Mouse (Mus musculus) intestine, embryonic 15.5 days (tissue): ENCODE measurements at regions not wholly inside any gene's neighbourhood (a gene's known extent, or its start where the extent isn't known, plus 50 kb on each side); places are given as distances from the start of the nearest gene placed in this dataset.

Source experiments
- ATAC-seq: fragments of 200-750 bp; cut with Nextera tagmentation; 2 replicates; pipeline ENCODE4 v1.8.0; 2017; ENCODE audit warnings: moderate TSS enrichment, moderate library complexity
- H3K27ac ChIP-seq: fragments of 300-500 bp; sonication (generic); 2 replicates; pipeline ENCODE4 v1.5.1; 2015; ENCODE audit warnings: mild to moderate bottlenecking, inconsistent platforms
- H3K27me3 ChIP-seq: fragments of 300-500 bp; sonication (generic); replicated peaks from 2 replicates; pipeline ENCODE4 v1.6.1; 2015; ENCODE audit warnings: inconsistent platforms
- H3K36me3 ChIP-seq: fragments of 300-500 bp; sonication (generic); 2 replicates; pipeline ENCODE4 v1.6.1; 2015; ENCODE audit warnings: inconsistent platforms
- H3K4me1 ChIP-seq: fragments of 300-500 bp; sonication (generic); replicated peaks from 2 replicates; pipeline ENCODE4 v1.6.1; 2015; ENCODE audit warnings: inconsistent platforms
- H3K4me2 ChIP-seq: fragments of 300-500 bp; sonication (generic); replicated peaks from 2 replicates; pipeline ENCODE4 v1.6.1; 2015; ENCODE audit warnings: mild to moderate bottlenecking, inconsistent platforms
- H3K4me3 ChIP-seq: fragments of 300-500 bp; sonication (generic); replicated peaks from 2 replicates; pipeline ENCODE4 v1.5.1; 2015; ENCODE audit warnings: inconsistent platforms
- H3K9ac ChIP-seq: fragments of 300-500 bp; sonication (generic); 2 replicates; pipeline ENCODE4 v1.6.1; 2015; ENCODE audit warnings: inconsistent platforms
- H3K9me3 ChIP-seq: fragments of 300-500 bp; sonication (generic); 2 replicates; pipeline ENCODE4 v1.6.1; 2016; ENCODE audit warnings: inconsistent platforms
- WGBS: fragments of 180-500 bp; shearing (Covaris S2); methylation state at CpG from one replicate; pipeline ENCODE4 v1.1.7; 2015; 5-methylcytosine and 5-hydroxymethylcytosine counted together

DNA sequence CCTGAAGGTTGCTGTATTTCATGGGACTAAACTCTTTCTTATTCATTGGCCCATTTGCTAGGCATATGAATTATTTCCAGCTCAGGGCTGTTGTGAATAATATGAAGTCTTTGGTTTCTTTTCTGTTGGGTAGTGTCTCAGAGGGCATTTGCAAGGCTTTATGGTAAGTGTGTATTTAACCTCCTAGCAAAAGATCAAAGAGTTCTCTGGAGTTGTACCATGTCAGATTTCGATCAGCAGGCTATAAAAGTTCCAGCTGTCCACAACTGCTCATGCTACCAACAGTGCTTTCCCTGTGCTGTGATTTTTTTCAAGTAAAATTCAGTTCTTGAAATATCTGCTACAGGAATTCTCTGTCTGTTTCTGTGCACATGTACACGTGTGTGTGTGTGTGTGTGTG is 165.5 kb upstream of the Zc3h12c start:
- Histone ChIP-seq H3K4me1 (no peaks in the 10 kb centered on the region), H3K36me3 (no peaks in the 10 kb centered on the region), H3K27me3 (no peaks in the 10 kb centered on the region), H3K4me2 (no peak overlapping the region), H3K9ac (no peak overlapping the region), H3K4me3 (no peak overlapping the region), H3K9me3 (no peaks in the 10 kb centered on the region), H3K27ac (no peak overlapping the region)
- ATAC-seq = no peak
- WGBS = 49% methylated on average over 2 of the region's 2 CpGs

DNA sequence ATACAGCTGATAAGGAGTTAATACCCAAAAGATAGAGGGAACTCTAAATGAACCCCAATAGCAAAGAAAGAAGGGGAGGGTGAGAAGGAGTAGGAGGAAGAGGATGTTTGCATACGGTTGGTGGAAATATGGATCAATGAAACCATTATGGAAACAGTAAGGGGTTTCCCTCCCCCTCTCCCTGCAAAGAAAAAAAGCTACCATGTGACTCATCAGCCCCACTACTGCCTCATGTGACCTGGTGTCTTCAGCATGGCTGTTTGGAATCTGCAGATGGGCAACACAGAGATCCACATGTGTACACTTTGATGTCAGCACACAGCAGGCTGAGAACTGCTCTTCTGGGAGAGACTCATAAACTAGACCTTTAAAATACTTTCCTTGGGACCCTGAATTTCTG is 163.4 kb upstream of the Zc3h12c start:
- WGBS = 53% methylated on average over 1 of the region's 1 CpGs
- H3K4me2 ChIP-seq = no peak overlapping the region

DNA sequence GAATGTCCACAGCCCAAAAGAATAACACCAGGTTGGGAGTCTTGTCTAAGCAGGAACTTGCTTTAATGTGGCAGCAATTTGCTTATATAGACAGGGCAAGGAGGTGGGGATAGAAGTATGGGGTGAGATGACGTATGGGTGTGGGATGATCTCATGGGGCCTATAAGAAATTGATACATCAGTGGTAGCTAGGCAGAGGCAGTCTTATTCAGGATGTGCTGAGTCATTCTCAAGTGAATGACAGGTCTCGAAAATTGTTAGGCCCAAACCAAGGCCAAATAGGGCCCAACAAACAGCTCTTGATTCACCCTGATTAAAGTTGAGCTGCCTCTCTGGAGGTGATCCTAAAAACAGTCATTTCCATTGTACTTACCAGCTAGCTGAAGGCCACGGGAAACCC is 162.3 kb upstream of the Zc3h12c start:
- no peak for ATAC-seq
- Histone ChIP-seq H3K4me2 (no peak overlapping the region), H3K9me3 (no peaks in the 10 kb centered on the region), H3K27me3 (no peaks in the 10 kb centered on the region), H3K36me3 (no peaks in the 10 kb centered on the region), H3K27ac (no peak overlapping the region), H3K9ac (no peak overlapping the region), H3K4me3 (no peak overlapping the region), H3K4me1 (no peaks in the 10 kb centered on the region)
- 77% methylated on average over 3 of the region's 3 CpGs for WGBS

More for the DNA sequence above, 163.4 kb upstream of the Zc3h12c start:
- Histone ChIP-seq H3K4me3 (no peak overlapping the region), H3K36me3 (no peaks in the 10 kb centered on the region), H3K9me3 (no peaks in the 10 kb centered on the region), H3K4me1 (no peaks in the 10 kb centered on the region), H3K27ac (no peak overlapping the region), H3K27me3 (no peaks in the 10 kb centered on the region), H3K9ac (no peak overlapping the region)
- ATAC-seq = no peak

DNA sequence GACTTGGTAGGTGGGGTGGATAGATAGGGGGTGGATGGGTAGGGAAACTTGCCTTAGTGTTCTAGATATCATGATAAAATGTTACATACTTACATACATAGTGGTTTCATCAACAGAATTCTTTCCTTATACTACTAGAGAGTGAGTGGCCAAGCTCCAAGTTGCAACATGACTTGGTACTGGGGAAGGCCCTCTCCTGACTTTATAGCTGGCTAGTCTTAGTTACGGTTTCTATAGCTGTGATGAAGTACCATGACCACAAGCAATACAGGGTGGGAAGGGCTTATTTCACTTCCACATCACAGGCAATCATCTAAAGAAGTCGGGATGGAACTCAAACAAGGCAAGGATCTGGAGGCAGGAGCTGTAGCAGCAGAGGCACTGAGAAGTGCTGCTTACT is 156.0 kb upstream of the Zc3h12c start:
- WGBS = 82% methylated on average over 2 of the region's 2 CpGs
- ATAC-seq = no peak
- H3K36me3 ChIP-seq = no peaks in the 10 kb centered on the region

GRCm38 (mm10) chr9:52323757-52324156 is 155.4 kb upstream of the Zc3h12c start:
- Histone ChIP-seq H3K9ac (no peak overlapping the region), H3K27me3 (no peaks in the 10 kb centered on the region), H3K4me3 (no peak overlapping the region), H3K36me3 (no peaks in the 10 kb centered on the region), H3K4me1 (no peaks in the 10 kb centered on the region), H3K27ac (no peak overlapping the region), H3K4me2 (no peak overlapping the region), H3K9me3 (no peaks in the 10 kb centered on the region)
- no peak for ATAC-seq
- 85% methylated on average over 1 of the region's 1 CpGs for WGBS

More for the DNA sequence above, 156.0 kb upstream of the Zc3h12c start:
- no peaks in the 10 kb centered on the region for H3K9me3 ChIP-seq
- no peak overlapping the region for H3K4me3 ChIP-seq
- no peaks in the 10 kb centered on the region for H3K27me3 ChIP-seq
- no peaks in the 10 kb centered on the region for H3K4me1 ChIP-seq
- H3K27ac ChIP-seq = no peak overlapping the region
- no peak overlapping the region for H3K9ac ChIP-seq
- no peak overlapping the region for H3K4me2 ChIP-seq

- WGBS = 81% methylated on average over 6 of the region's 6 CpGs
- H3K4me2 ChIP-seq = no peak overlapping the region
- H3K4me3 ChIP-seq = no peak overlapping the region
- ATAC-seq = no peak
- H3K9me3 ChIP-seq = no peaks in the 10 kb centered on the region
- H3K4me1 ChIP-seq = no peaks in the 10 kb centered on the region
- H3K27me3 ChIP-seq = no peaks in the 10 kb centered on the region
- no peaks in the 10 kb centered on the region for H3K36me3 ChIP-seq
- H3K27ac ChIP-seq = no peak overlapping the region
- no peak overlapping the region for H3K9ac ChIP-seq
Observed at GRCm38 (mm10) chr9:52323226-52323625, 154.9 kb upstream of the Zc3h12c start.

GRCm38 (mm10) chr9:52301521-52301920 is 133.1 kb upstream of the Zc3h12c start:
- H3K36me3 ChIP-seq = no peaks in the 10 kb centered on the region
- no peak for ATAC-seq
- no peak overlapping the region for H3K27ac ChIP-seq
- no peaks in the 10 kb centered on the region for H3K4me1 ChIP-seq
- H3K4me3 ChIP-seq = no peak overlapping the region
- no peak overlapping the region for H3K9ac ChIP-seq
- no peaks in the 10 kb centered on the region for H3K9me3 ChIP-seq
- H3K4me2 ChIP-seq = no peak overlapping the region
- no peaks in the 10 kb centered on the region for H3K27me3 ChIP-seq
- WGBS = 76% methylated on average over 6 of the region's 6 CpGs

GRCm38 (mm10) chr9:52298329-52298728 is 130.0 kb upstream of the Zc3h12c start:
- H3K4me2 ChIP-seq = no peak overlapping the region
- no peaks in the 10 kb centered on the region for H3K4me1 ChIP-seq
- no peaks in the 10 kb centered on the region for H3K36me3 ChIP-seq
- ATAC-seq = no peak
- no peaks in the 10 kb centered on the region for H3K9me3 ChIP-seq
- H3K27ac ChIP-seq = no peak overlapping the region
- no peak overlapping the region for H3K9ac ChIP-seq
- no peak overlapping the region for H3K4me3 ChIP-seq
- WGBS = 13% methylated on average over 6 of the region's 6 CpGs
- no peaks in the 10 kb centered on the region for H3K27me3 ChIP-seq

- Histone ChIP-seq H3K9ac (no peak overlapping the region), H3K4me2 (no peak overlapping the region), H3K36me3 (no peaks in the 10 kb centered on the region), H3K27me3 (no peaks in the 10 kb centered on the region), H3K4me3 (no peak overlapping the region), H3K9me3 (no peaks in the 10 kb centered on the region), H3K4me1 (no peaks in the 10 kb centered on the region), H3K27ac (no peak overlapping the region)
- 81% methylated on average over 8 of the region's 8 CpGs for WGBS
- ATAC-seq = no peak
Observed at GRCm38 (mm10) chr9:52294699-52295098, 126.3 kb upstream of the Zc3h12c start.

GRCm38 (mm10) chr9:52289069-52289468 is 120.7 kb upstream of the Zc3h12c start:
- no peaks in the 10 kb centered on the region for H3K36me3 ChIP-seq
- H3K27me3 ChIP-seq = no peaks in the 10 kb centered on the region
- H3K27ac ChIP-seq = no peak overlapping the region
- ATAC-seq = no peak
- H3K4me1 ChIP-seq = peaks cover 5% of the 10 kb centered on the region
- H3K9ac ChIP-seq = no peak overlapping the region
- no peak overlapping the region for H3K4me2 ChIP-seq
- no peak overlapping the region for H3K4me3 ChIP-seq
- WGBS = 83% methylated on average over 4 of the region's 4 CpGs
- H3K9me3 ChIP-seq = no peaks in the 10 kb centered on the region

DNA sequence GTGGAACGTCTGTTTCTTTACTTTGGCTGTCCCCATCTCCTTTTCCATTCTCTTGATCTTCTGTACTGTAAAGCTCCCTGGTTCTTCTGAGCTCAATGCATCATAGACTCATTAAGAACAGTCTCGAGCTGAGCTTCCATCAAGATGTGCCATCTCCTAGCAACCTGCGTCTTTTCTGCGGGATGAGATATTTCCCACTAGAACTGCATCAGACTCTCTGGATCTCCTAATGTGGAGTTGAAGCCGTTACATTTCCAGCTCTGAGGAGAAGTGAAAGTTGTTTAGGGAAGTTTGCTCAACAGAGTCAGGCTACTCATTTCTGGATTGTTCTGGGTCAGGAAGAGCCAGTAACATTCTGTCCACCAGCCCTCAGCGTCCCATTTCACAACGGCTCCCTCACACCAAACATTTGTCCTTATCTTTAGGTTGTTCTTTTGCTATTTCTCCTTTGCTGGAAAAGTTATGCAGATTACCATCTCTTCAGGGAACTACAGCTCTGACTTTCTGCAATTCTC is 119.4 kb upstream of the Zc3h12c start:
- Histone ChIP-seq H3K4me2 (no peak overlapping the region), H3K27me3 (no peaks in the 10 kb centered on the region), H3K4me1 (peaks cover 5% of the 10 kb centered on the region), H3K9me3 (no peaks in the 10 kb centered on the region), H3K9ac (no peak overlapping the region), H3K27ac (no peak overlapping the region), H3K4me3 (no peak overlapping the region), H3K36me3 (no peaks in the 10 kb centered on the region)
- WGBS = 65% methylated on average over 7 of the region's 7 CpGs
- ATAC-seq = no peak

DNA sequence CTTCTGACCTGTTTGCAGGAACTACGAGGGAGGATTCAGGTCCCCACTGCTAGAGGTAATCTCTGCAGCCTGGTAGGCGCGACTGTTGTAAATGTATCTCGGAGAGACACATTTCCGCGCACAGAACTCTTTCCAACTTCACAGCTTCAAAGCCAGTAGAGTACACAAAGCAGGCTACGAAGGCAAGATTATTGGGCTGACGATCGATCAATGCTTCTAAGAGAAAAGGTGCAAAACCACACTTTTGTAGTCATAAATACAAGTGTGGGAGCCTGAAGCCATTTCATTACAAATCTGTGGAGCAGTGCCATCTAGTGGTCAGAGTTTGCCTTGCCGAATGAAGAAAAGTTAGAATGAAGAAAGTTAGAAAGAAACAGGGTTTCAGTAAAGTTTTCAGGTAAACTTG is 118.9 kb upstream of the Zc3h12c start:
- Histone ChIP-seq H3K27ac (no peak overlapping the region), H3K27me3 (no peaks in the 10 kb centered on the region), H3K36me3 (no peaks in the 10 kb centered on the region), H3K4me3 (peak overlapping the region; percentile 29), H3K4me2 (peak overlapping the region; percentile 64), H3K4me1 (peaks cover 5% of the 10 kb centered on the region), H3K9ac (0 out of 2 replicates have a peak overlapping the region, but pooled peaks have one; percentile 23), H3K9me3 (no peaks in the 10 kb centered on the region)
- peak; percentile 28; the same call in 1 of the 2 replicates for ATAC-seq
- 3% methylated on average over 10 of the region's 10 CpGs for WGBS

DNA sequence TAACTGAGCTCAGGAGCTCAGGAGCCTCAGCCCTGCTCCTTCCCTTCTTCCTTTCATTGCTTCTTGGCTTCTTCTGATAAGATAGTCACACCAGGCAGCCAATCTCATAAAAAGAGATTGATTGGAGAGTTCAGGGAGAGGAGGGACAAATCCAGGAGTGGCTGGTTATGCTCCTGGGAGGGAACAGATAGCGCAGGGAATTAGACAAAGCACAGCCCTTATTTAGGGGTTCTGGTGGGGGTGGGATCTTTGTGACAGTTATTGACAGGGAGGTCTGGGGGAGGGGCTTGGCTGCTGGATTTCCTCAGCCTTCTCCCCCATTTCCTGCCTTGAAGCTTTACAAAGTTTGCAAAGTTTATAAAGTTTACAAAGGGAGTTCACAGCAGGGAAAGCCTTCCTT is 117.7 kb upstream of the Zc3h12c start:
- 11% methylated on average over 1 of the region's 1 CpGs for WGBS
- peak; percentile 43; the same call in 1 of the 2 replicates for ATAC-seq
- Histone ChIP-seq H3K9ac (no peak overlapping the region), H3K36me3 (no peaks in the 10 kb centered on the region), H3K4me2 (no peak overlapping the region), H3K4me3 (no peak overlapping the region), H3K27ac (no peak overlapping the region), H3K9me3 (no peaks in the 10 kb centered on the region), H3K4me1 (peaks cover 5% of the 10 kb centered on the region), H3K27me3 (no peaks in the 10 kb centered on the region)
